Mouse (Mus musculus): Measurements from ENCODE around the gene Rb1.

- TF ChIP-seq POLR2A (IDR thresholded peaks at IDR 0.05; ENCODE audit: control insufficient read depth in 1 of 2, insufficient read depth in 1 of 2, low read depth in 1 of 2, low read length in 2 of 2, poor library complexity in 1 of 2) (peak; percentile 71 to 91), CTCF (IDR thresholded peaks at IDR 0.05 in 2 of 3, conservative IDR thresholded peaks at IDR 0.05 in 1 of 3; ENCODE audit: control insufficient read depth in 1 of 3, insufficient read depth in 1 of 3, low read depth in 2 of 3, low read length in 3 of 3, poor library complexity in 1 of 3, severe bottlenecking in 1 of 3) (no peak), KAT2A (conservative IDR thresholded peaks at IDR 0.05; ENCODE audit: low read depth, low read length) (no peak)
Observed at GRCm38 (mm10) chr14:73142896-73143709, 182.5 kb downstream of the Rb1 start.

Data from MEL (cell line).